Mouse (Mus musculus): ENCODE results near the gene Rptor. TPM values are rescaled to one million over a fixed set of nuclear protein-coding genes. Genes with fewer than 3 reads are reported as not detected.

Rptor gene
- total RNA-seq, 2 experiments from 2014 or later: 24.9 to 32.5 TPM

DNA sequence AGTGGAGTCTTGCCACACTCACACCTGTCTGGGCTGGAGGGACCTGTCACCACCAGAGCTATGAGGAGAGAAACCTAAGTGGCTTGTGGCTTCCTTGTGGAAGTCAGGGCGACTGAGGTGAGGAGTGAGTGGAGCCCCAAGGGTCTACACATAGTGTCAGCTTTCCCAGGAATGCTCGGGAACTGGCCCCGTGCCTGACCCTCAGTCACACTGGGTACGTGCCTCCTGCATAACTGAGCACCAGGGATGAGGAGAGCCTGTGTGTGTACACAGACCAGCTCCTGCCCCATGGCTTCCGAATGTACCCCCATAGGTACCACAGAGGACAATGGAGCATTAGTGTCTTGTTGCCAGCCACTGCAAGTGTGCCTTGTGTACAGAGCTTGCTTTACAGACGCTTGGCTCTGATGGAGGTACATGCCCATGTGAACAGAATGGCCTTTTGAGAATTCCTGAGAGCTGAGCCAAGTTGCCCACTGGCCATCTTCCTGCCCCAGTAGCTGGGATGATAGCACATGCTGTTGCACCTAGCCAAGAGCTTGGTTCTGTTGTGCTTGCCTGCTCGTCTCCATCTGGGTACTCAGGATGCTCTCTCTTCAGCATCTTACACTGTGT lies 289.0 kb downstream of the Rptor start:
- no peak overlapping the region for H3K4me3 ChIP-seq
- TF ChIP-seq CTCF (IDR thresholded peaks at IDR 0.05): no peak
- no peak overlapping the region for H3K27ac ChIP-seq
- no peak for DNase-seq
- intact Hi-C loops (cut with DNase I): no loop called here

DNA sequence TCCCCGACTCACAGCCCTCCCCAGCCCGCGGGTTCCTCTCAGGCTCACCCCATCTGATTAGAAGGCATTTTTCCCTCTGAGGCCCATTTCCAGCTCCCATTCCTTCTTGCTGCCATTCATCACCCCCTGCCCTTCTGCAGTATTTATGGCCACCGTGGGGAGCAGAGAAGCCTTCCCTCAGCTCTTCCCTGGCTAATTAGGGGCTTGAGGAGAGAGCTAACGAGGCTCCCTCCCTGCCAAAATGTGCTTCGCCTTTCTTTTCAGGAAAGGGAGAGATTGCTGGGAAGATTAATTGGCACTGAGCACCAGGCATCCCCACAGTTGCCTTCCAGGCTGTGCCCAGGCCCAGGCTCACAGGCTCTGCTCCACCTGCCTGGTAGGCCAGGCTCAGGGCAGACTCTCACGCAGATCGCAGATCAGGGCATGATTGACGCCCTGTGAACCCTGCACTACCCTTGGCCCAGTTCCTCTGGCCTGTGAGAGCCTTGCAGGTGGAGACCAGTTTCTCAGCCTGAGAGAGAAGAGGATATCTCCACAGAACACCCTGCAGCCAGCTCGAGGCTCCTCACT lies 291.0 kb downstream of the Rptor start:
- Histone ChIP-seq H3K4me3 (no peak overlapping the region), H3K27ac (no peak overlapping the region)
- no peak for DNase-seq
- intact Hi-C loops (cut with DNase I): no loop called here
- TF ChIP-seq CTCF (IDR thresholded peaks at IDR 0.05): no peak

DNA sequence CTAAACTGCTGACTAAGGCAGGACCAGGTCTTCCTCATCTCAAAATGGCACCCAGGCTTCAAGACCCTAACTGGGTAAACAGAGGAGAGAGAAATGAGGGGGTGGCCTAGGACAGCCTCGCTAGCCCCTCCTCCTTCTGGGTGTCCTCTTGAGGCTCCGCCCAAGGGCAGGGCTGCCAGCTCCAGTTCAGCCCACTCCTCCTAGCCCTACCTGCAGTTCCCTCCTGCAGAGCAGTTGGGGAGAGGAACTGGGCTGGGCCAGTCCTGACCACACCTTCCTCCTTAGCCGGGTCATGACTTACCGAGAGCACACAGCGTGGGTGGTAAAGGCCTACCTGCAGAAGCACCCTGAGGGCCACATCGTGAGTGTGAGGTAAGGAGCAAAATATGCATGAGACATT lies 291.9 kb downstream of the Rptor start:
- no peak for DNase-seq
- TF ChIP-seq CTCF (IDR thresholded peaks at IDR 0.05): no peak
- Histone ChIP-seq H3K27ac (no peak overlapping the region), H3K4me3 (no peak overlapping the region)
- intact Hi-C loops (cut with DNase I): no loop called here

DNA sequence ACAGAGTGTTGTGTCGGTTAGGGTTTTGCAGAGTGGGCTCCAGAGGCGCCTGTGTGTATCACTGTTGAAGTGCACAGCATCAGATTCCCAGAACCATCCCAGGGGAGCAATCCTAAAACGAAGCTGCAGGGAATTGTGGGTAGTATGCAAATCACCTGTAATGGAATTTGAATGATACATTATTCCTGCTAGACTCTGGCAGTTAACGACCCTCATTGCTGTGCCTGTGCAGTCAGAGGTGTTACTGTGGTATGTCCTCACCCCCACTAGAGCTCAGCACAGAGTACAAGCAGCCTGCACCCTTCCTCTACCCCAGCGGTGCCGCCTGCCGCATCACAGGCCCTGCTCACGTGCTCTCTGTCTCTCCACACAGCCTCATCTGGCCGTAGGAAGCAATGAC lies 294.3 kb downstream of the Rptor start:
- H3K27ac ChIP-seq: no peak overlapping the region
- TF ChIP-seq CTCF (IDR thresholded peaks at IDR 0.05): no peak
- no peak overlapping the region for H3K4me3 ChIP-seq
- intact Hi-C loops (cut with DNase I): no loop called here
- DNase-seq: no peak

DNA sequence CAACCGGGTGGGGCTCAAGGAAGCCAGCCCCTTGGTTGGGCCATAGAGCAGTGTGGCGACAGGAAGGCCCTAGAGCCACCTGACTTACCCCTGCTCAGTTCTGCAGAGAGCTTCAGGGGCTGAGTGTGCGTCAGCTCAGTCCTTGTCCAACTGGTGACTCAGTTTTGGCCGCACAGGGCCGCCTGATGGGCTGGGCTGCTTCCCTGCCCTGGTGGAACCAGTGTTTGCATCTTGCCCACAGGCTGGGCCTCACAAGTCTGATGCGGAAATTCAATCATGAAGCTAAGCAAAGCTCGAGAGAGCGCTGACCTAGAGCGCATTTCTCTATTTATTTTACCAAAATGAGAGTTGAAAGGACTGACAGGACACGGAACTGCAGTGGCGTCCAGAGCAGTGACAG lies 296.3 kb downstream of the Rptor start:
- peak; percentile 52 for DNase-seq
- Histone ChIP-seq H3K4me3 (no peak overlapping the region), H3K27ac (peak overlapping the region; percentile 20; the same call in 1 of the 2 replicates)
- TF ChIP-seq CTCF (IDR thresholded peaks at IDR 0.05): no peak
- intact Hi-C loops (cut with DNase I): no loop called here

DNA sequence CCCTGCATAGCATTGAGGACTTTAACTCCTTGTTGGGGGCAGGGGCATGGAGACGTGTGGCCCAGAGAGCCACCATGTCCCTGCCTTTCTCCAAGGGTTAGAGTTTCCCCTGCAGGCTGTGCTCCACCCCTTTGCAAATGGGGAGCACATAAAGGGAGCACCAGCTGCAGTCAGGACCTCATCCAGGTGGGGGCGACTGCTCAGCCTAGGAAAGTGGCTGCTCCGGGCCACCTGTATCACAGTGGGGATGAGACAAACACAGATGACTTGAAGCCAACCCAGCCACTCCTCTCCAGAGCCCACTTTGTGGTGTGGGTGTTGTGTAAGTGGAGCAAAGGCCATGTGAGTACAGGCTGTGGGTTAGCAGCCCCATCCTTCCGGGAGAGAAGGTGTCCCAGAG lies 298.5 kb downstream of the Rptor start:
- no peak for TF ChIP-seq CTCF (IDR thresholded peaks at IDR 0.05)
- no peak overlapping the region for H3K27ac ChIP-seq
- intact Hi-C loops (cut with DNase I): no loop called here
- no peak overlapping the region for H3K4me3 ChIP-seq
- DNase-seq: no peak

DNA sequence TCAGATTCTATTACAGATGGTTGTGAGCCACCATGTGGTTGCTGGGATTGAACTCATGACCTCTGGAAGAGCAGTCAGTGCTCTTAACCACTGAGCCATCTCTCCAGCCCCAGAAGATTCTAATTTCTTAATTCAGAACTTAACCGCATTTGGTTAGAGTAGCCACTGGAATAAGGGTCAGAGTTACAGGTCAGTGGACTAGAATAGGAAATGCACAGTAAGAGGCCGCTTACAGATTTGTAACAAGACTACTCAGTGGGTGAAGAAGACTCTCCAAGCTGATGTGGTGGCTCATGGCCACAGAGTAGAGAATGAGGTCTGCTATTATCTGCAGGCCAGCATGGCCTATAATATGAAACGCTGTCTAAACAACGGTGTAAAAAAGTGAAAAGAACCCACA lies 300.2 kb downstream of the Rptor start:
- no peak for DNase-seq

DNA sequence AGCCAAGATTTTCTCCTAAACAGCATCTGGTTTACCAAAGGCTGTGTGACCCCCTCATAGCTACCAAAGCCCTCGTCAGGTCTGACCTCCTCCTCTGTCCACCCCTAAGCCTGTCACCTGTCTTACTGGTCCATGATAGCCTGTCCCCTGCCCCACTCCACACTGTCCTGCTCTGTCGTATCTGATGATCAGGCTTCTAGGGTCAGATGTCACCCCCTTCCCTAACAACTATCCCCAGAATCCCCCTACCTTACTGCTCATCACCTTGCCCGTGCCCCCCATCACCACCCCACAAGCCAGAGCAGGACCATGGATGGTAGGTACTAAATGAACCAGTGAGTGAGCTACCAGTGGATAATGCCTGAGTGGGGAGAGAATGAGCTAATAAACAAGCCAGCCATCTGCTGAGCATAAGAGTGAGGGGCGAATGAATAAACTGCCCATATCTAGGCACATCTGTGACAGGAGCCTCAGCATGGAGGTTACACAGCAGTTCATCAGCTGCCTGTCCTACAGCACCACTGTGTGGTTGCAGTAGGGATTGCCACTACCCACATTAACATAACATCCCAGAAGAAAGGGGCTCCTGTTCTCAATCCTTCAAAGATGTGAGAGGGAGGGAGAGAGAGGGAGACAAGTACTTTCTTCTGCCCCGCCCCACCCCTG lies 302.0 kb downstream of the Rptor start:
- TF ChIP-seq CTCF (IDR thresholded peaks at IDR 0.05): peak; percentile 87
- intact Hi-C loops (cut with DNase I): loop anchor here (1.0 kb wide), 1 partner anchor 401 kb away; no protein-coding TSS in a partner anchor
- Histone ChIP-seq H3K27ac (no peak overlapping the region), H3K4me3 (no peak overlapping the region)
- peak; percentile 64 for DNase-seq

More for the DNA sequence above, 300.2 kb downstream of the Rptor start:
- Histone ChIP-seq H3K4me3 (no peak overlapping the region), H3K27ac (no peak overlapping the region)
- intact Hi-C loops (cut with DNase I): no loop called here
- TF ChIP-seq CTCF (IDR thresholded peaks at IDR 0.05): no peak

DNA sequence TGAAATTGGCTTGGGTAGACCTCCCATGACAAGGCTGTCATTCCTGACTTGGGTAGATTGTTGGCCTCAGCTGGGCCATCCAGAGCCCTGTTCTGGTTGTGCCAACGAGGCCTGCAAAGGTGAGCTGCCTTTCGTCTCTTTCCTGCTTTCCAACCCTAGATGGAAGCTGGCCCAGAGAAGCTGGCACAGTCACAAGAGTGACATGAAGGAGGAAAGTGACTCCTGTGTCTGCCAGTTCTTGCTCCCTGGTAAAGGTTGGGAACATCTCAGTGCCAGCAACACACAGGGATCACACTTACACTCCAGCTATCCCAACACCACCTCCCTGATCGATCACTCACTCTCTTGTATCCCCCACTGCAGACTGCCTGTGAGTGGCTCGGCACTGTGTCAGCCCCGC lies 303.1 kb downstream of the Rptor start:
- DNase-seq: no peak
- H3K27ac ChIP-seq: no peak overlapping the region
- intact Hi-C loops (cut with DNase I): loop anchor here (1.0 kb wide), 1 partner anchor 402 kb away; no protein-coding TSS in a partner anchor
- no peak for TF ChIP-seq CTCF (IDR thresholded peaks at IDR 0.05)
- no peak overlapping the region for H3K4me3 ChIP-seq

DNA sequence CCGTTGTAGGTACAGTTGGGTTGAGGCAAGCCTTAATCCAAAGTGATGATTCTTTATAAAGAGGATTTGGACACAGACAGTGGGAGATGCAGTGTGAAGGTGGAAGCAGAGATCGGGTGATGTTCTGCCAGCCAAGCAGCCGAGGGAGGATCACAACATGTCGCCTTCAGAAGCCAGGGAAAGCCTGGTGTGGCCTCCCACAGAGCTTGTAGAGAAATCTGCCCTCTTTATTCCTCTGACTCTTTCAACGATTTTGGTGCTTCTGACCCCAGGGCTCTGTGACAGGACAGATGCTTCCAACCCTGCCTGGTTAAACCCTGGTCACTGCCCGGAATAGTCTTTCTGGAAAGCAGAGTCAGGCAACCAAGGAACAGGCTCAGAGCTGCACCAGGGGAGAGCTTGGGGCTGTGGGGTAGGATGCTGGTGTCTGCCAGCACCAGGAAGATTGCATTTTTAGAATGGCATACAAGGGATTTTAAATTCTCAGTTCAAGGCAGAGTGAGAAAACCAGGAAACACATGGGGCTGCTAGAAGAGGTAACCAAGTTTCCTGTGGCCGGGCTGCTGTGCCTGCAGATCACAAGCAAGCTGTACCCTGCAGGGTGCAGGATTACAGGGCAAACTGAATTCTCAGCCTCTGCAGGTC lies 304.4 kb downstream of the Rptor start:
- no peak for DNase-seq
- intact Hi-C loops (cut with DNase I): no loop called here
- TF ChIP-seq CTCF (IDR thresholded peaks at IDR 0.05): no peak
- no peak overlapping the region for H3K4me3 ChIP-seq
- no peak overlapping the region for H3K27ac ChIP-seq

DNA sequence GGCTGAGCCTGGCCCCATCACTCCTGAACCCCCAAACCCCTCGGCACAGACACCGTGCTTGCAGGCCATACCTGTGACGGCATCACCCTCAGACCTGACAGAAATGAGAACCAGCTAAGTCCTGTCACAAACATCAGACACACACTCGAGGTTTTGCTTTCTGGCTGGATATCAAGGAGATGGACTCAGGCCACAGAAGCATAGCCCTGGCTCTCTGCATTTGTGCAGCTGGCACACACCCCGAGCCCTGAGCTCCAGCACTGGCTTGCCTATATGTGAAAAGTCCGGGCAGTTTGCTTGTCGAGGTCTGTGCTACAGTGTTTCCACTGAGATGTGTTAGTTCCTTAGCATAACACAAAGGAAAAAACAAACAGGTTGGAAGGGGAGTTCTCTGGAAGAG lies 305.0 kb downstream of the Rptor start:
- H3K27ac ChIP-seq: no peak overlapping the region
- DNase-seq: no peak
- no peak overlapping the region for H3K4me3 ChIP-seq
- intact Hi-C loops (cut with DNase I): no loop called here
- TF ChIP-seq CTCF (IDR thresholded peaks at IDR 0.05): no peak

DNA sequence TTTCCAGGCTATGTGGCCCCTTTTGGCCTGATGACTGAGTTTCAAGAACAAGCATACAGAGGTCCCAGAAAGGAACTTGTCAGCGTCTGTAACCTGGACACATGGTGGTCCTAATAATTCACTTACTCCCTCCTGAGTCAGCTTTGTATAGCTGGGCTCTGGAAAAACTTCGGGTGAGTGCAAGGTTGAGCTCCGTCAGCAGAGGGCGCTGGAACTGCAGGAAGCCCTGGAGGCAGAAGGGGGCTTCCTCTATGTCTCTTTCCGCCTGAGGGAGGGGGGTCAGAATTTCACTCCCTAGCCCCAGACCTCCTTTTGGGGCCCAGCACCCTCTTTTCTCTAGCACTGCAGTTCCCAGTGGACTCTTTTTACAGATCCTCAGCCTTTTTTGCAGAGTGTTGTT lies 306.7 kb downstream of the Rptor start:
- TF ChIP-seq CTCF (IDR thresholded peaks at IDR 0.05): peak; percentile 92

DNA sequence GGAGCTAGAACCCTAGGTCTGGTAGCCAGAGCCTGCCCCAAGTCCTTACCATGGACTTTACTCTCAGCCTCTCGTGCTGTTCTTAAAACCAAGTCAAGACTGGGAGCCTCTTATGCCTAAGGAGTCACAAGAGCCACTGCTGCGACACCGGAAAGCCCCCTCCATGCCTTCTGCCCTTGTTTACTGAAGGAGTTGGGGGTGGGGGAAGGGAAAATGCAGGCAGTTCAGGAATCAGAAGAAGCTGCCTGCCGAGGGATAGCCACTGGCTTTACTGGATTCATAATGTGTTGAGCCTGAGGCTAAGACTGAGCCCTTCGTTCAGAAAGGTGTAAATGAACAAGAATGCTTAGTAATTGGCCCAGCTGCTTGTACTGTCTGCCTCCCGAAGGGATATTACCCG lies 310.1 kb downstream of the Rptor start:
- intact Hi-C loops (cut with DNase I): no loop called here
- Histone ChIP-seq H3K4me3 (peak overlapping the region; percentile 75), H3K27ac (peak overlapping the region; percentile 95)

More for the DNA sequence above, 306.7 kb downstream of the Rptor start:
- DNase-seq: peak; percentile 72
- Histone ChIP-seq H3K4me3 (peak overlapping the region; percentile 26; the same call in 1 of the 2 replicates), H3K27ac (no peak overlapping the region)
- intact Hi-C loops (cut with DNase I): loop anchor here (1.0 kb wide), 1 partner anchor 82 kb away; no protein-coding TSS in a partner anchor

More for the DNA sequence above, 310.1 kb downstream of the Rptor start:
- DNase-seq: no peak
- TF ChIP-seq CTCF (IDR thresholded peaks at IDR 0.05): no peak

Measured in gastrocnemius, adult 2 months (tissue).